Mouse (Mus musculus) limb, embryonic 10.5 days (tissue): Measurements from ENCODE around the gene Cog4. TPM values are rescaled to one million over a fixed set of nuclear protein-coding genes. Genes with fewer than 3 reads are reported as not detected.

ENCODE experiments used
- DNase-seq: peaks from one replicate; pipeline ENCODE4 v3.0.0-alpha.2; 2017; ENCODE audit warnings: low spot score
- H3K27ac ChIP-seq: fragments of 300-500 bp; sonication (generic); 2 replicates; pipeline ENCODE4 v1.5.1; 2016; ENCODE audit warnings: mild to moderate bottlenecking
- H3K27me3 ChIP-seq: fragments of 300-500 bp; sonication (generic); 2 replicates; pipeline ENCODE4 v1.6.1; 2016; ENCODE audit warnings: low read depth, mild to moderate bottlenecking; ENCODE audit not compliant: poor library complexity, severe bottlenecking
- H3K36me3 ChIP-seq: fragments of 300-500 bp; sonication (generic); 2 replicates; pipeline ENCODE4 v1.6.1; 2016; ENCODE audit warnings: mild to moderate bottlenecking, moderate library complexity
- H3K4me1 ChIP-seq: fragments of 300-500 bp; sonication (generic); 2 replicates; pipeline ENCODE4 v1.6.1; 2016
- H3K4me3 ChIP-seq: fragments of 300-500 bp; sonication (generic); 2 replicates; pipeline ENCODE4 v1.5.1; 2016; ENCODE audit warnings: mild to moderate bottlenecking, moderate library complexity
- H3K9me3 ChIP-seq: fragments of 300-500 bp; sonication (generic); replicated peaks from 2 replicates; pipeline ENCODE4 v1.6.1; 2016; ENCODE audit warnings: mild to moderate bottlenecking
- WGBS: fragments of 180-500 bp; shearing (Covaris S2); methylation state at CpG from one replicate; pipeline ENCODE4 v1.1.7; 2016; 5-methylcytosine and 5-hydroxymethylcytosine counted together
- polyA plus RNA-seq: library from polyadenylated mRNA; unstranded; fragments of >200 nt; fragmentation: Nextera tagmentation; extraction: Ambion mirVana; gene quantifications from 2 replicates; pipeline ENCODE4 v1.2.1, GENCODE M21; 2016

Cog4 gene
- polyA plus RNA-seq: 75.8 and 87.0 TPM in 2 replicates

- DNase-seq: peak; percentile 89
- H3K4me3 ChIP-seq: peak within 1 kb of the TSS; percentile 76
- peaks cover 22% of the 10 kb centered on the region for H3K4me1 ChIP-seq
- peak within 1 kb of the TSS; percentile 97 for H3K27ac ChIP-seq
- WGBS: under 1% methylated on average over 53 of the region's 53 CpGs
- H3K36me3 ChIP-seq: peaks cover 59% of the 10 kb centered on the region
- H3K9me3 ChIP-seq: no peaks in the 10 kb centered on the region
- no peaks in the 10 kb centered on the region for H3K27me3 ChIP-seq
Measured at GRCm38 (mm10) chr8:110846405-110847170, at the start of gene Cog4, which contains the start of gene Sf3b3. Gene Cog4 (plus strand): TSS chr8:110846600. Gene Sf3b3 (minus strand): TSS chr8:110846787.

DNA sequence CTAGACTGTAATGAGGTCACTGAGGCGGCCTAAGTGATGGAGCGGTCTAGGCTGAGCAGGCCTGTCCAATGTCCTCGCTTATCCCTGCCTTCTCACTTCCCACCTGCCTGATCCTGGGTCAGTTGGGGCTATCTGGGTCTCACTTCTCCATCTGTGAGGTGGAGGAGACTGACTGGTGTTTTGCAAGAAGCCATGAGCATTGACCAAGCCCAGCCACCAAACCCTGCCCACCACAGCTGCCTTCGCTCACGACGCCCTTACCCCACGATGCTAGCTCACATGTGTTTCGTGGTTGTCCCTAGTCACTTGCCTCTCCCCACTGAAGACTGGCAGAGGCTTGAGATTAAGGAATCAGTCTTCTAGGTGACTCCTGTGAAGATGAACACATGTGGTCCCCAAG, 49.3 kb upstream of the Cog4 start:
- H3K4me1 ChIP-seq: 0 out of 2 replicates have a peak, but pooled peaks cover 4% of the 10 kb centered on the region
- no peaks in the 10 kb centered on the region for H3K9me3 ChIP-seq
- no peaks in the 10 kb centered on the region for H3K36me3 ChIP-seq
- H3K27me3 ChIP-seq: no peaks in the 10 kb centered on the region
- H3K4me3 ChIP-seq: no peak overlapping the region
- no peak overlapping the region for H3K27ac ChIP-seq
- DNase-seq: no peak
- WGBS: 95% methylated on average over 8 of the region's 8 CpGs

DNA sequence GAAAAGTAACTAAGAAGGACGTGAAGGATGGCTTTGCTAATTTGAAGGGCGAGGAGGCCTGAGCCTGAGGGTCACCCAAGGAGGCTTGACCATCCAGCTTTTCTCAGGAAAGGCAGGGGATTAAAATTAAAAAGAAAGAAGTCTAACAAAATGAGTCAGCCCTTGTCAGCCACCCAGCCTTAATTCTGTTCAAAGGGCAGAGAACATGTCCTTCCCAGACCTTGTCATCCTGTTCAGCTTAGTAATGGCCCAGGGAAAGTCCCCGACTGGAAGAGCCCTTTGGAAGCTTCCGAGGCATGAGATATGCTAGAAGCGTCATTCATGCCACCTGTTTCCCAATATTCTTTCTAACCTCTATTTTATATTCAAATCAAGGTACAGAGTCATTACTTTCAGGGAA, 43.4 kb upstream of the Cog4 start:
- no peaks in the 10 kb centered on the region for H3K9me3 ChIP-seq

GRCm38 (mm10) chr8:110803856-110804255, 42.5 kb upstream of the Cog4 start:
- H3K27me3 ChIP-seq: no peaks in the 10 kb centered on the region
- WGBS: 93% methylated on average over 9 of the region's 9 CpGs
- no peaks in the 10 kb centered on the region for H3K9me3 ChIP-seq
- H3K4me3 ChIP-seq: no peak overlapping the region
- H3K4me1 ChIP-seq: no peaks in the 10 kb centered on the region
- H3K36me3 ChIP-seq: peaks cover 5% of the 10 kb centered on the region
- no peak overlapping the region for H3K27ac ChIP-seq
- DNase-seq: no peak

More for the DNA sequence above, 43.4 kb upstream of the Cog4 start:
- Histone ChIP-seq H3K27ac (no peak overlapping the region), H3K27me3 (no peaks in the 10 kb centered on the region), H3K4me3 (no peak overlapping the region), H3K36me3 (no peaks in the 10 kb centered on the region), H3K4me1 (no peaks in the 10 kb centered on the region)
- WGBS: 92% methylated on average over 5 of the region's 5 CpGs
- DNase-seq: no peak

DNA sequence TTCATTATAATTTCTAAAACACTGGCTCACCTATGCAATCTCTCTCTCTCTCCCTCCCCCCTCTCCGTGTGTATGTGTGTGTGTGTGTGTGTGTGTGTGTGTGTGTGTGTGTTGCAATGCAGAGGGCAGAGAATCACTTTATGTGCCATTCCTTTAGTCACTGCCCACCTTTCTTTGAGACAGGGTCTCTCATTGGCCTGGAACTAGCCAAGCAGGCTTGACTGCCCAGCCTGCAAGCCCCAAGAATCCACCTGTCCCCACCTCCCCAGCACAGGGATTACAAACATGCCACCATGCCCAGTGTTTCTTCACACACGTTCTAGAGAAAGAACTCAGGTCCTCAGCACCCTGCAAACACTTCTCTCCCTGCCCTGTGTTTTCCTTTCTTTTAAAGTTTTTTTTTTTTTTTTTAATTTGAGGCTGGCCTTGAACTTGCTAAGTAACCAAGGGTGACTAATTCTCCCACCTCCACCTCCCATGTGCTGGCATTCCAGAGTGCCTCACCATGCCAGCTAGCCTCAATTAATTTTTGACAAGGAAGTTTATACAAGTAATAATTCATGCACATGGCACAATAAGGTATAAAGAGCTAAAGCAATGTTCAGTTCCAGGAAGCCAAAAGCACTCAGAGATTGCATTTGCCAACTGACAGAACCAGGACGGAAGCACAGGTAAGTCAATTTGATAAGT, 41.4 kb upstream of the Cog4 start:
- no peak overlapping the region for H3K27ac ChIP-seq
- WGBS: 67% methylated on average over 3 of the region's 3 CpGs
- peaks cover 16% of the 10 kb centered on the region for H3K36me3 ChIP-seq
- no peaks in the 10 kb centered on the region for H3K9me3 ChIP-seq
- H3K4me1 ChIP-seq: no peaks in the 10 kb centered on the region
- DNase-seq: no peak
- H3K27me3 ChIP-seq: no peaks in the 10 kb centered on the region
- H3K4me3 ChIP-seq: no peak overlapping the region

DNA sequence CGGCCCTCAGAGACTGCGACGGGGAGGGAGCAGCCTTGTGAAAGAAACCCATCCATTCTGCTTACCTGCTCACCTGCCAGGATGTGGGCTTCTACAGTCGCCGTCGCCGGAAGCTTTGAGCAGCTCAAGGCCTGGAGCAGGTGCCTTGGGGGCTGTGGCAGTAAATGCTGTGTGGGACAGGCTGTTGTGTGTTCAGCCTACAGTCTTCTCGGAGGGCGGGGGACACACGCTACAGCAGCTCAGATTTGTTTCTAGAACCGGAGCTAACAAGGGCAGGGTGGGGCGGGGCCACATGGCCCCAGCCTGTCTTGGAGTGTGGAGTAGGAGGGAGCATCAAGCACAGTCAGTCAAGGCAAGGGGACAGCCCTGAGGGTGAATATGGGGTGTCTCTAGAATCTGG, 40.7 kb upstream of the Cog4 start, which contains the start of gene Il34:
TSS of gene Il34 (minus strand) at position 256 of the 400 bp plus-strand sequence.
- no peak for DNase-seq
- no peak within 1 kb of the TSS for H3K27ac ChIP-seq
- no peaks in the 10 kb centered on the region for H3K9me3 ChIP-seq
- WGBS: 53% methylated on average over 12 of the region's 12 CpGs
- peaks cover 23% of the 10 kb centered on the region for H3K36me3 ChIP-seq
- H3K4me3 ChIP-seq: no peak within 1 kb of the TSS
- no peaks in the 10 kb centered on the region for H3K4me1 ChIP-seq
- no peaks in the 10 kb centered on the region for H3K27me3 ChIP-seq

DNA sequence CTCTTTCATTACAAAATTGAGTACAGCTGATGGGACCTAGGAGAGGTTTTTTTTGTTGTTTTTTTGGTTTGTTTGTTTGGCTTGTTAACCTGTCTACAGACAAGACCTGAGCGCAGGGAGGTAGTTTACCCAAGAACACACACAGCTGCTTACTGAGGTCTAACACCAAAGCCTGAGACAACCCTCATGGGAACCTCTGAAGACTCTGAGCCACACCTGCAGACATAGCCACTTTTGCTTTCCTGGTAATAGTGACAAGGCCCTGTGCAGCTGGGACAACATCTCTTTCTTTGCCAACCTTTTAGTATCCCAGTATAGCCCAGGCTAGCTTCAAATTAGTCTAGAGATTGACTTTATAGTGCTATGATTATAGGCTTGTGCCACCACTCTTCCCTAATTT, 40.3 kb upstream of the Cog4 start:
- WGBS: 86% methylated on average over 1 of the region's 1 CpGs
- Histone ChIP-seq H3K4me1 (no peaks in the 10 kb centered on the region), H3K36me3 (peaks cover 28% of the 10 kb centered on the region), H3K27me3 (no peaks in the 10 kb centered on the region), H3K27ac (no peak overlapping the region), H3K4me3 (no peak overlapping the region), H3K9me3 (no peaks in the 10 kb centered on the region)
- DNase-seq: no peak

GRCm38 (mm10) chr8:110808495-110809472, 37.6 kb upstream of the Cog4 start:
- H3K27ac ChIP-seq: no peak overlapping the region
- 60% methylated on average over 13 of the region's 13 CpGs for WGBS
- H3K4me1 ChIP-seq: no peaks in the 10 kb centered on the region
- H3K27me3 ChIP-seq: no peaks in the 10 kb centered on the region
- H3K9me3 ChIP-seq: no peaks in the 10 kb centered on the region
- no peak for DNase-seq
- peaks cover 54% of the 10 kb centered on the region for H3K36me3 ChIP-seq
- H3K4me3 ChIP-seq: no peak overlapping the region

DNA sequence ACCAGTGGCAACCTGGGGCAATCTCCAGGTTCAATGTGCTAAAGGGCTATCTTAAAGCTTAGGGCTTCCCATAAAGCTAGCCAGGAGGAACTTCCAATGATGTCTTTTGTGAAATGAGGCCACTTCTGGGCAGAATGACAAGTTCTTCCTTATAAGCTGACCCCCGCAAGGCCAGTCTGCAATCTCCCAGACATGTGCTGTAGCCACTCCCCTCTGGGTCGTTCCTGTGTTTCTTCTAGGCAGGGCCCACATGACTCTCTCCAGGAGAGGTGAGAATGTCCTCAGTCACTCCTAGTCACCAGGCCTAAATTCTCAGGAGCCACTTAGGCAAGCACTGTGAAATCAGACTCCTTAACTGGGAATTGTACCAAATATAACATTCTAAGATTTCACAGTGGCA, 36.6 kb upstream of the Cog4 start:
- Histone ChIP-seq H3K27me3 (no peaks in the 10 kb centered on the region), H3K9me3 (no peaks in the 10 kb centered on the region), H3K36me3 (peaks cover 64% of the 10 kb centered on the region), H3K27ac (no peak overlapping the region), H3K4me1 (no peaks in the 10 kb centered on the region), H3K4me3 (no peak overlapping the region)
- DNase-seq: no peak
- 68% methylated on average over 2 of the region's 2 CpGs for WGBS

GRCm38 (mm10) chr8:110810481-110811065, 35.8 kb upstream of the Cog4 start:
- Histone ChIP-seq H3K4me1 (no peaks in the 10 kb centered on the region), H3K27ac (no peak overlapping the region), H3K4me3 (no peak overlapping the region), H3K27me3 (no peaks in the 10 kb centered on the region), H3K9me3 (no peaks in the 10 kb centered on the region), H3K36me3 (peaks cover 72% of the 10 kb centered on the region)
- 93% methylated on average over 7 of the region's 7 CpGs for WGBS
- DNase-seq: no peak

DNA sequence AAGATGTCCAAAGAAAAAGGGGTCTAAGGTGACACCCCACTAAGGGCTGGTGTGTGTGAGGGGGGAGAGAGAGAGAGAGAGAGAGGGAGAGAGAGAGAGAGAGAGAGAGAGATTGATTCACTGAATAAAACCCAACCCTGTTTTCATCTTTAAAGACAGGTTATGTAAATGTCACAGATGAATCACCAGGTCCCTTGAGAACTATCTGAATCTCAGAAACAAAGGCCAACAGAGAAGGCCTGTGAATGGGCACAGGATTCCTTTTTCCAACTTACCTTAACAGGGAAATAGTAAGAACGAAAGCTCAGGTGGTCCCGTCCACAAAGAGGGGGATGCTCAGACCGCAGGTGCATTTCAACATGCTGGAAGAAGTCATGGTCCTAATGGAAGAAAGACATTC, 35.3 kb upstream of the Cog4 start:
- H3K9me3 ChIP-seq: no peaks in the 10 kb centered on the region
- no peak overlapping the region for H3K4me3 ChIP-seq
- H3K36me3 ChIP-seq: peaks cover 77% of the 10 kb centered on the region
- H3K4me1 ChIP-seq: no peaks in the 10 kb centered on the region
- WGBS: 96% methylated on average over 3 of the region's 3 CpGs
- H3K27ac ChIP-seq: no peak overlapping the region
- H3K27me3 ChIP-seq: no peaks in the 10 kb centered on the region
- DNase-seq: no peak

GRCm38 (mm10) chr8:110811793-110812192, 34.6 kb upstream of the Cog4 start:
- Histone ChIP-seq H3K27ac (no peak overlapping the region), H3K36me3 (peaks cover 84% of the 10 kb centered on the region), H3K4me3 (no peak overlapping the region), H3K4me1 (no peaks in the 10 kb centered on the region), H3K27me3 (no peaks in the 10 kb centered on the region), H3K9me3 (no peaks in the 10 kb centered on the region)
- no peak for DNase-seq
- WGBS: 95% methylated on average over 7 of the region's 7 CpGs
